Mouse (Mus musculus) liver, embryonic 14.5 days (tissue): ENCODE results near the gene Eif2ak1. TPM values are rescaled to one million over a fixed set of nuclear protein-coding genes. Genes with fewer than 3 reads are reported as not detected.

ENCODE experiments used
- ATAC-seq: fragments of 200-750 bp; cut with Nextera tagmentation; 2 replicates; pipeline ENCODE4 v1.8.0; 2017; ENCODE audit warnings: moderate number of reproducible peaks, mild to moderate bottlenecking, moderate library complexity; ENCODE audit not compliant: insufficient read depth
- DNase-seq, 3 experiments: peaks; one replicate each; pipeline ENCODE4 v3.0.0-alpha.2; 2012 to 2013; ENCODE audit warnings: low read depth in 3 of 3, low spot score in 3 of 3
- H3K27ac ChIP-seq: fragments of 300-500 bp; sonication (generic); 2 replicates; pipeline ENCODE4 v1.5.1; 2014; ENCODE audit warnings: moderate library complexity, mild to moderate bottlenecking, control low read depth, inconsistent platforms
- H3K27me3 ChIP-seq: fragments of 300-500 bp; sonication (generic); 2 replicates; pipeline ENCODE4 v1.6.1; 2014; ENCODE audit warnings: mild to moderate bottlenecking, low read length, moderate library complexity; ENCODE audit not compliant: control insufficient read depth, insufficient read depth
- H3K36me3 ChIP-seq: fragments of 300-500 bp; sonication (generic); replicated peaks from 2 replicates; pipeline ENCODE4 v1.6.1; 2014; ENCODE audit warnings: low read depth; ENCODE audit not compliant: control insufficient read depth, insufficient read depth
- H3K4me1 ChIP-seq, 2 experiments: fragments of 200-500 bp in 1 of 2; fragments of 300-500 bp in 1 of 2; sonication (generic) in 1 of 2; replicated peaks; 2 replicates each; pipeline ENCODE4 v1.6.1; 2012 to 2014; ENCODE audit warnings: antibody characterized with exemption in 1 of 2, inconsistent platforms in 1 of 2, low read length in 1 of 2; ENCODE audit not compliant: control insufficient read depth in 2 of 2, insufficient read depth in 2 of 2
- H3K4me2 ChIP-seq: fragments of 300-500 bp; sonication (generic); 2 replicates; pipeline ENCODE4 v1.6.1; 2014; ENCODE audit warnings: low read depth, mild to moderate bottlenecking, control low read depth, moderate library complexity
- H3K4me3 ChIP-seq, 2 experiments: fragments of 200-500 bp in 1 of 2; fragments of 300-500 bp in 1 of 2; sonication (generic) in 1 of 2; 2 replicates each; pipeline ENCODE4 v1.5.1; 2012 to 2014; ENCODE audit warnings: low read depth in 2 of 2, low read length in 2 of 2, mild to moderate bottlenecking in 2 of 2, control low read depth in 1 of 2, inconsistent platforms in 1 of 2, moderate library complexity in 1 of 2; ENCODE audit not compliant: insufficient read depth in 1 of 2
- H3K9ac ChIP-seq: fragments of 300-500 bp; sonication (generic); replicated peaks from 2 replicates; pipeline ENCODE4 v1.6.1; 2014; ENCODE audit warnings: mild to moderate bottlenecking, control low read depth, moderate library complexity
- H3K9me3 ChIP-seq: fragments of 300-500 bp; sonication (generic); 2 replicates; pipeline ENCODE4 v1.6.1; 2016; ENCODE audit warnings: low read length, mixed read lengths; ENCODE audit not compliant: control insufficient read depth
- CTCF ChIP-seq: IDR thresholded peaks from 2 replicates; pipeline ENCODE4 v1.5.1; 2016; ENCODE audit warnings: antibody characterized with exemption, low read depth, control low read depth
- EP300 ChIP-seq: IDR thresholded peaks from 2 replicates; pipeline ENCODE4 v1.6.1; 2016; ENCODE audit warnings: antibody characterized with exemption, low read depth
- WGBS: fragments of 180-500 bp; shearing (Covaris S2); extraction: QIAGEN DNeasy Blood & Tissue Kit; methylation state at CpG from one replicate; pipeline ENCODE4 v1.1.7; 2014; ENCODE audit not compliant: insufficient replicate concordance; 5-methylcytosine and 5-hydroxymethylcytosine counted together
- polyA plus RNA-seq, 2 experiments: library from polyadenylated mRNA; depleted of rRNA in 1 of 2; stranded (reverse) in 1 of 2; unstranded in 1 of 2; fragments of >200 nt; fragmentation: Nextera tagmentation in 1 of 2; extraction: Ambion mirVana in 1 of 2; gene quantifications; 2 replicates each; pipeline versions ENCODE4 v1.2.1 to v1.2.3; 2012 to 2014

The Eif2ak1 gene
- polyA plus RNA-seq, 2 experiments = 44.3 to 108 TPM

DNA sequence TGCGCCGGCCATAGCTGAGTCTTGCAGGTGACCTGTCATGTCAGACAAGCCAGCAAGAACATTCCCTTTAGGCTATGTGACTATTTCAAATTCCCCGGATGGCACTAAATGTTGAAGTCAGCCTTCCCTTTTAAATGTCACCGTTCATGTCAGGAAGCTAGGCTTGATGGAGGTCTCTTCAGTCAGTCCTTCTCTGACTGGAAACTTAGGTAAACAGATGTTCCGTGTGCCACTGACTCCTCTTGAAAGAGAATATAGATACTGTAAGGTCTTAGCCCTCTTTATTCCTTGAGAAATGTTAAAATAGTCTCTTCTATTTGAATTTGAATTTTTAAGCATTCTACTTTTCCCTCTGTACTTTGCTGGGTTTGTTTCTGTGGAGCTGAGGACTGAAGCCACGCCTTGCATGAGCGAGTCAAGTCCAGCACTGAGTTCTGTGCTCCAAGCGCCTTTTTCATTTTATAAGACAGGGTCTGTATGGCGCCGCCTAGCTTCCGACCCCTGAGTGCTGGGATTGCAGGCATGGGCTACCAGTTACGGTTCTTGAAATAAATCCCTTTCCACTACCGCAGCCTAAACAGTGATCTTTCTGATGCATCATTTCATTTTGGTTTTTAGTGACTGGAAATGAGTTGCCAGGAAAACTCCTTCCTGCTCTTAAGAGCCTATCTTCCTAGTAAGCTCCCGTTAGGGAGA is 80.2 kb downstream of the Eif2ak1 start, which contains the start of gene Ankrd61:
Gene Ankrd61, minus strand, starts transcription at position 51 of the 696 bp plus-strand sequence.
- TF ChIP-seq EP300 (no peak), CTCF (0 out of 2 replicates have a peak, but pooled peaks have one; percentile 18)
- DNase-seq = no peak
- no peak within 1 kb of the TSS for H3K27ac ChIP-seq

DNA sequence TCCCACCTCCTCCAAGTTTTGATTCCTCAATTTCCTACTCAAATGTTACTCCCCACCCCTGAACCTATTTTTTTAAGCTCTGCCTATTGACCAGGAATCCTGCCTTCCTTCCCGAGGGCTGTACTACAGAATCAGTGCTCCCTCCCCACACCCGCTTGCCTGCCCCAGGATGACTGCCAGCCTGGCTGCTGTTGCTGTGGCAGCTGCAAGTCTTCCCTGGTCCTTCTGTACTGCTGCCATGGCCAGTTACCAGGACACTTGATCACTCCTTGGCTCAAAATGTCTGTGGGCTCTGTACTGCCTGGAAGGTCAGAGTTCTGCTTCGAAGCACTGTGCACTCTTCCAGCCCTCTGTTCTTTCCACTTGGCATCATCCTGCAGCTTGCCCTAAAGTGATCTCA is 84.5 kb downstream of the Eif2ak1 start:
- peaks cover 84% of the 10 kb centered on the region for H3K36me3 ChIP-seq
- H3K27ac ChIP-seq = no peak overlapping the region
- no peak for DNase-seq
- H3K9ac ChIP-seq = no peak overlapping the region
- no peak overlapping the region for H3K4me3 ChIP-seq
- no peaks in the 10 kb centered on the region for H3K27me3 ChIP-seq
- 83% methylated on average over 3 of the region's 3 CpGs for WGBS
- ATAC-seq = no peak
- no peaks in the 10 kb centered on the region for H3K9me3 ChIP-seq
- no peak overlapping the region for H3K4me2 ChIP-seq
- TF ChIP-seq EP300 (no peak), CTCF (no peak)
- H3K4me1 ChIP-seq = peaks cover 0 to 15% of the 10 kb centered on the region in 2 experiments

More for the DNA sequence above, 80.2 kb downstream of the Eif2ak1 start, which contains the start of gene Ankrd61:
- Histone ChIP-seq H3K27me3 (no peaks in the 10 kb centered on the region), H3K4me3 (no peak within 1 kb of the TSS), H3K4me1 (peaks cover 0 to 7% of the 10 kb centered on the region in 2 experiments; a peak in 2 of 4 replicates), H3K4me2 (no peak within 1 kb of the TSS), H3K9ac (no peak within 1 kb of the TSS), H3K36me3 (peaks cover 96% of the 10 kb centered on the region), H3K9me3 (no peaks in the 10 kb centered on the region)
- no peak for ATAC-seq
- WGBS = 91% methylated on average over 14 of the region's 14 CpGs

DNA sequence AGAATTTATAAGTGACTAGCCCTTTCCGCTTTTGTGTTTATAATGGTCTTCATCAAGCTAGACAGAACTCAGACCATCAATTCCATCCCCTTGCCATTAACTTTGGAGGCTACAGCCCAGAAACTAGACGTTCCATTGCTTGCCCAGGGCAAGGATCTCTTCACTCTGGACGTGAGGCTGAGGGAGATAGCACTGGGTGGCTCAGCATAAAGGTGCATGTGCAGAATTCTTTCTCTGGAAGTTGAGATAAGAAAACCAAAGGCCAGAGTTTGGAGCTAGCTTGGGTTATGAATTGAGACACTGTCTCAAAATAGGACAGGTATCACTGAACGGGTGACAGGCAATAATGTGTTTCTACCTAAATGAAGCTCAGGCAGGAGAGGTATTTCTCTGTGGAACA is 86.2 kb downstream of the Eif2ak1 start:
- H3K9ac ChIP-seq = no peak overlapping the region
- H3K4me2 ChIP-seq = no peak overlapping the region
- WGBS = 32% methylated on average over 4 of the region's 4 CpGs
- ATAC-seq = peak; percentile 64
- peaks cover 11 to 25% of the 10 kb centered on the region in 2 experiments for H3K4me1 ChIP-seq
- no peaks in the 10 kb centered on the region for H3K27me3 ChIP-seq
- H3K4me3 ChIP-seq = no peak overlapping the region
- DNase-seq = peak in 2 of 3 experiments; percentile 30 to 43
- no peak overlapping the region for H3K27ac ChIP-seq
- no peaks in the 10 kb centered on the region for H3K9me3 ChIP-seq
- peak; percentile 59; the same call in 1 of the 2 replicates for TF ChIP-seq EP300
- no peak for TF ChIP-seq CTCF
- peaks cover 67% of the 10 kb centered on the region for H3K36me3 ChIP-seq

DNA sequence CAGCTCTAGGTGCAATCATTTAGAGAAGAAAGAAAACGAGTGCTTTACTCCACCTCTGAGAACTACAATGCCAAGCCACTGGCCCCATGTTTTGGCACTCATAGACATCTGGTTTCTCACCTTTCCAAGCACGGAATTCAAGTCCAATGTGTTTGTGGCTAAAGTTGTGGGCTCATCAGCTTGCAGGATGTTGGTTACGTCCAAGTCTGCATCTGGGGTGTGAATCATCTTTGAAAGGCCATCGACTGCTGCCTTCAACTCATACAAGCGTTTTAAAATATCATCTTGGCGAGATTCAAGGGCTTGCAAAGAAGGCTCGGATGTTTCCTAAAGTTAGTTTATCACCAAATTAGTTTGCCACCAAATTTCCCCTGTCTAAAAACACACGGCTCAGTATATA is 88.8 kb downstream of the Eif2ak1 start:
- no peak for ATAC-seq
- H3K9ac ChIP-seq = no peak overlapping the region
- 80% methylated on average over 8 of the region's 8 CpGs for WGBS
- no peak overlapping the region for H3K4me2 ChIP-seq
- no peak overlapping the region for H3K4me3 ChIP-seq
- peaks cover 41% of the 10 kb centered on the region for H3K36me3 ChIP-seq
- peaks cover 16 to 31% of the 10 kb centered on the region in 2 experiments for H3K4me1 ChIP-seq
- TF ChIP-seq CTCF (no peak), EP300 (no peak)
- no peak overlapping the region for H3K27ac ChIP-seq
- H3K27me3 ChIP-seq = no peaks in the 10 kb centered on the region
- DNase-seq = no peak
- no peaks in the 10 kb centered on the region for H3K9me3 ChIP-seq

DNA sequence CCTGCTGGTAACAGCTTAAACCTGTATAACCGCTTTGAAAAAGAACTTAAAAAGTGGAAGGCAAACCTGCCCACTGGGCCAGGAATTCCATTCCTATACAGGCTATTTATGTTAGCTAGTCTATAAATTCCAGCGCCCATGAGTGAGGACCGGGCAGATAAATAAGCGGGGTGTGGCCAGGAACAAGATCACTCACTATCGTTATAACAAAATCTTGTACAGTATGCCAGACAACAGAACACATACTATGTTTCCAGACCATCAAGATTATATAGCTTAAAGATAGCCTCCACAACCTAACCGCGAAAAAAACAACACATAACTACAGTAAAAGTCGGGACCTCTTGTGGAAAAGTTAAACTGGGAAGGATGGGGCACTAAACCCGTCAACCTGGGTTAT is 91.3 kb downstream of the Eif2ak1 start:
- under 1% methylated on average over 9 of the region's 9 CpGs for WGBS
- H3K27ac ChIP-seq = peak overlapping the region; percentile 93
- peak overlapping the region; percentile 85 for H3K9ac ChIP-seq
- peak overlapping the region; percentile 99 for H3K4me2 ChIP-seq
- H3K4me1 ChIP-seq = peaks cover 16 to 21% of the 10 kb centered on the region in 2 experiments
- H3K36me3 ChIP-seq = peaks cover 20% of the 10 kb centered on the region
- H3K4me3 ChIP-seq = peak overlapping the region; percentile 69 to 84
- DNase-seq = peak in 2 of 3 experiments; percentile 38 to 41
- no peaks in the 10 kb centered on the region for H3K9me3 ChIP-seq
- TF ChIP-seq EP300 = no peak
- ATAC-seq = peak; percentile 31; the same call in 1 of the 2 replicates
- no peaks in the 10 kb centered on the region for H3K27me3 ChIP-seq
